Mouse (Mus musculus): ENCODE results near the gene Tmem170b.

DNA sequence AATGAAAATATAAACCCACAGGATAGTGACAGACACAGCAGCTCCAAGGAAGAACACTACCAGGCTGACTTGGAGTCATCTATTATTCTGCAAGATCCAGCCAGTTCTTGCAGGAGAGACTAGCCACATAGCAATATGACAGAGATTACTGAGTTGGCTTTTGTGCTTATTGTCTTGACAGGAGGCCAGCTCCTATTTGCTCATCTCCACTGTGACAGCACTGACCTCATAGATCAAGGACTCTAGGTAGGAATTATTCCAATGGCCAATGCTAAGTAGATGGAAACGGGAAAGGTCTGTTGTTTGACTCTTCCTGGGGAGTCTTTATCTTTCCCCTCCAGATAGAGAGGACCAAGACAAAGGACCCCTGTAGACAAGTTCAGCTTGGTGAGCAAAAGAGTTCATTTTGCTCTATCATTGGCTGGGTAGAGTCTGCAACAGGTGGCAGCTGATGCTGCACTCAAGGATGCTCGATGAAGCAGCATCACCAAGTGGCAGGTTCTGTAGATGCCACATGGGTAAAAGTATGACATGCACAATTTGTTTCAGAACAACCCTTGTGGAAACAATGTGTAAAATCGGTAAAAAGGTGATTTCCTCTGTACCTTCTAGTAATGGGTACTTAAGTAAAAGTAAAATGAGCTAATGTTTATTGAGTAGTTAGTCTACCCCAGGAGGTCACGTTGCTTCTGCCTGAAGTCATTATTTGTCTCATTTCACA is 32.4 kb upstream of the Tmem170b start:
- TF ChIP-seq POLR2AphosphoS2 (IDR thresholded peaks at IDR 0.05; ENCODE audit: insufficient read length, low read depth) = no peak
- no peak for TF ChIP-seq CEBPB (IDR thresholded peaks at IDR 0.05; ENCODE audit: insufficient read depth, poor library complexity, severe bottlenecking)
- no peak for TF ChIP-seq USF1 (IDR thresholded peaks at IDR 0.05; ENCODE audit: low read depth)
- TF ChIP-seq POLR2A (IDR thresholded peaks at IDR 0.05; ENCODE audit: insufficient read length, low read depth) = no peak
- no peak for TF ChIP-seq MYOD1 (IDR thresholded peaks at IDR 0.05; ENCODE audit: control insufficient read depth in 1 of 3, insufficient read length in 2 of 3, low read depth in 2 of 3)
- no peak for TF ChIP-seq TCF12 (IDR thresholded peaks at IDR 0.05; ENCODE audit: insufficient read depth, poor library complexity, severe bottlenecking)
- no peak for TF ChIP-seq TCF3 (IDR thresholded peaks at IDR 0.05; ENCODE audit: insufficient read length, low read depth)
- TF ChIP-seq REST (IDR thresholded peaks at IDR 0.05; ENCODE audit: insufficient read depth, insufficient read length) = no peak
- no peak for TF ChIP-seq E2F4 (IDR thresholded peaks at IDR 0.05; ENCODE audit: insufficient read depth)
- TF ChIP-seq MAX (IDR thresholded peaks at IDR 0.05; ENCODE audit: low read depth) = no peak
- TF ChIP-seq MYOG (IDR thresholded peaks at IDR 0.05; ENCODE audit: control insufficient read depth in 1 of 3, insufficient read depth in 1 of 3, insufficient read length in 2 of 3, low read depth in 2 of 3) = no peak
